Mouse (Mus musculus): ENCODE data around the gene Ube2s. TPM values are rescaled to one million over a fixed set of nuclear protein-coding genes. Genes with fewer than 3 reads are reported as not detected.

Ube2s gene
- polyA plus RNA-seq, 1 experiment from 2014 or later, result 250 TPM

GRCm38 (mm10) chr7:4844917-4845309 is 32.5 kb upstream of the Ube2s start:
- H3K4me3 ChIP-seq (ENCODE audit: low read length), result peak overlapping the region; percentile 64
- H3K36me3 ChIP-seq (ENCODE audit: control insufficient read depth, insufficient read depth, low read length), result no peaks in the 10 kb centered on the region
- H3K4me1 ChIP-seq (ENCODE audit: control insufficient read depth, insufficient read depth, low read depth, low read length), result peaks cover 14% of the 10 kb centered on the region
- H3K9me3 ChIP-seq (ENCODE audit: control insufficient read depth, low read length), result no peaks in the 10 kb centered on the region
- peak overlapping the region; percentile 72 for H3K4me2 ChIP-seq (ENCODE audit: low read length)
- 1% methylated on average over 13 of the region's 13 CpGs for WGBS
- peak overlapping the region; percentile 86 for H3K27ac ChIP-seq (ENCODE audit: low read depth, low read length)
- peak overlapping the region; percentile 68 for H3K9ac ChIP-seq (ENCODE audit: low read depth, low read length)
- H3K27me3 ChIP-seq (replicated peaks; ENCODE audit: control insufficient read depth, insufficient read depth, low read length), result no peaks in the 10 kb centered on the region
- peak; percentile 86 for ATAC-seq

GRCm38 (mm10) chr7:4844245-4844916 is 32.0 kb upstream of the Ube2s start, which contains the start of gene Shisa7:
Shisa7 (minus strand) TSS chr7:4844696.
- no peaks in the 10 kb centered on the region for H3K36me3 ChIP-seq (ENCODE audit: control insufficient read depth, insufficient read depth, low read length)
- H3K4me1 ChIP-seq (ENCODE audit: control insufficient read depth, insufficient read depth, low read depth, low read length), result peaks cover 14% of the 10 kb centered on the region
- H3K9me3 ChIP-seq (ENCODE audit: control insufficient read depth, low read length), result no peaks in the 10 kb centered on the region
- H3K9ac ChIP-seq (ENCODE audit: low read depth, low read length), result peak within 1 kb of the TSS; percentile 68
- H3K27me3 ChIP-seq (replicated peaks; ENCODE audit: control insufficient read depth, insufficient read depth, low read length), result no peaks in the 10 kb centered on the region
- ATAC-seq, result peak; percentile 77
- H3K4me3 ChIP-seq (ENCODE audit: low read length), result peak within 1 kb of the TSS; percentile 64
- under 1% methylated on average over 41 of the region's 41 CpGs for WGBS
- peak within 1 kb of the TSS; percentile 86 for H3K27ac ChIP-seq (ENCODE audit: low read depth, low read length)
- peak within 1 kb of the TSS; percentile 72 for H3K4me2 ChIP-seq (ENCODE audit: low read length)

GRCm38 (mm10) chr7:4843604-4844244 is 31.3 kb upstream of the Ube2s start:
- Histone ChIP-seq H3K36me3 (ENCODE audit: control insufficient read depth, insufficient read depth, low read length) (no peaks in the 10 kb centered on the region), H3K9ac (ENCODE audit: low read depth, low read length) (peak overlapping the region; percentile 68), H3K4me2 (ENCODE audit: low read length) (peak overlapping the region; percentile 72), H3K4me3 (ENCODE audit: low read length) (peak overlapping the region; percentile 64), H3K27me3 (replicated peaks; ENCODE audit: control insufficient read depth, insufficient read depth, low read length) (no peaks in the 10 kb centered on the region), H3K4me1 (ENCODE audit: control insufficient read depth, insufficient read depth, low read depth, low read length) (peaks cover 14% of the 10 kb centered on the region), H3K27ac (ENCODE audit: low read depth, low read length) (peak overlapping the region; percentile 86), H3K9me3 (ENCODE audit: control insufficient read depth, low read length) (no peaks in the 10 kb centered on the region)
- under 1% methylated on average over 33 of the region's 34 CpGs for WGBS
- peak; percentile 53 for ATAC-seq

- WGBS, result 1% methylated on average over 16 of the region's 16 CpGs
- Histone ChIP-seq H3K27ac (ENCODE audit: low read depth, low read length) (peak overlapping the region; percentile 86), H3K4me3 (ENCODE audit: low read length) (peak overlapping the region; percentile 64), H3K27me3 (replicated peaks; ENCODE audit: control insufficient read depth, insufficient read depth, low read length) (no peaks in the 10 kb centered on the region), H3K4me2 (ENCODE audit: low read length) (peak overlapping the region; percentile 72), H3K4me1 (ENCODE audit: control insufficient read depth, insufficient read depth, low read depth, low read length) (peaks cover 17% of the 10 kb centered on the region), H3K36me3 (ENCODE audit: control insufficient read depth, insufficient read depth, low read length) (no peaks in the 10 kb centered on the region), H3K9me3 (ENCODE audit: control insufficient read depth, low read length) (no peaks in the 10 kb centered on the region), H3K9ac (ENCODE audit: low read depth, low read length) (peak overlapping the region; percentile 68)
- peak; percentile 77 for ATAC-seq
Measured at GRCm38 (mm10) chr7:4842634-4843131, 30.3 kb upstream of the Ube2s start.

GRCm38 (mm10) chr7:4842077-4842476 is 29.7 kb upstream of the Ube2s start:
- Histone ChIP-seq H3K4me2 (ENCODE audit: low read length) (peak overlapping the region; percentile 72), H3K36me3 (ENCODE audit: control insufficient read depth, insufficient read depth, low read length) (no peaks in the 10 kb centered on the region), H3K9ac (ENCODE audit: low read depth, low read length) (peak overlapping the region; percentile 68), H3K4me1 (ENCODE audit: control insufficient read depth, insufficient read depth, low read depth, low read length) (peaks cover 19% of the 10 kb centered on the region), H3K27ac (ENCODE audit: low read depth, low read length) (peak overlapping the region; percentile 86), H3K4me3 (ENCODE audit: low read length) (peak overlapping the region; percentile 64), H3K27me3 (replicated peaks; ENCODE audit: control insufficient read depth, insufficient read depth, low read length) (no peaks in the 10 kb centered on the region), H3K9me3 (ENCODE audit: control insufficient read depth, low read length) (no peaks in the 10 kb centered on the region)
- ATAC-seq, result peak; percentile 13
- 38% methylated on average over 5 of the region's 5 CpGs for whole genome bisulfite sequencing

- 6% methylated on average over 1 of the region's 1 CpGs for WGBS
- H3K4me3 ChIP-seq (ENCODE audit: low read length), result no peak overlapping the region
- H3K36me3 ChIP-seq (ENCODE audit: control insufficient read depth, insufficient read depth, low read length), result no peaks in the 10 kb centered on the region; the same call in 1 of the 2 replicates
- no peak overlapping the region for H3K4me2 ChIP-seq (ENCODE audit: low read length)
- peaks cover 18% of the 10 kb centered on the region for H3K4me1 ChIP-seq (ENCODE audit: control insufficient read depth, insufficient read depth, low read depth, low read length)
- no peak overlapping the region for H3K9ac ChIP-seq (ENCODE audit: low read depth, low read length)
- no peak overlapping the region for H3K27ac ChIP-seq (ENCODE audit: low read depth, low read length)
- no peaks in the 10 kb centered on the region for H3K9me3 ChIP-seq (ENCODE audit: control insufficient read depth, low read length)
- ATAC-seq, result no peak
- H3K27me3 ChIP-seq (replicated peaks; ENCODE audit: control insufficient read depth, insufficient read depth, low read length), result no peaks in the 10 kb centered on the region
Measured at GRCm38 (mm10) chr7:4837639-4838038, 25.2 kb upstream of the Ube2s start.

GRCm38 (mm10) chr7:4836351-4836792 is 24.0 kb upstream of the Ube2s start:
- peak; percentile 89 for ATAC-seq
- Histone ChIP-seq H3K4me2 (ENCODE audit: low read length) (peak overlapping the region; percentile 95), H3K9me3 (ENCODE audit: control insufficient read depth, low read length) (no peaks in the 10 kb centered on the region), H3K4me1 (ENCODE audit: control insufficient read depth, insufficient read depth, low read depth, low read length) (peaks cover 11% of the 10 kb centered on the region; the same call in 1 of the 2 replicates), H3K9ac (ENCODE audit: low read depth, low read length) (peak overlapping the region; percentile 91), H3K4me3 (ENCODE audit: low read length) (peak overlapping the region; percentile 73), H3K36me3 (ENCODE audit: control insufficient read depth, insufficient read depth, low read length) (no peaks in the 10 kb centered on the region; the same call in none of the 2 replicates), H3K27ac (ENCODE audit: low read depth, low read length) (peak overlapping the region; percentile 89), H3K27me3 (replicated peaks; ENCODE audit: control insufficient read depth, insufficient read depth, low read length) (no peaks in the 10 kb centered on the region)
- under 1% methylated on average over 51 of the region's 51 CpGs for WGBS

GRCm38 (mm10) chr7:4835631-4836327 is 23.4 kb upstream of the Ube2s start:
- Histone ChIP-seq H3K9me3 (ENCODE audit: control insufficient read depth, low read length) (no peaks in the 10 kb centered on the region), H3K36me3 (ENCODE audit: control insufficient read depth, insufficient read depth, low read length) (no peaks in the 10 kb centered on the region; the same call in none of the 2 replicates), H3K9ac (ENCODE audit: low read depth, low read length) (peak overlapping the region; percentile 91), H3K27ac (ENCODE audit: low read depth, low read length) (peak overlapping the region; percentile 89), H3K4me1 (ENCODE audit: control insufficient read depth, insufficient read depth, low read depth, low read length) (peaks cover 11% of the 10 kb centered on the region; the same call in 1 of the 2 replicates), H3K4me2 (ENCODE audit: low read length) (peak overlapping the region; percentile 95), H3K27me3 (replicated peaks; ENCODE audit: control insufficient read depth, insufficient read depth, low read length) (no peaks in the 10 kb centered on the region), H3K4me3 (ENCODE audit: low read length) (peak overlapping the region; percentile 73)
- no peak; the same call in none of the 2 replicates for ATAC-seq
- 6% methylated on average over 33 of the region's 34 CpGs for WGBS
